In the genomic region with DNA sequence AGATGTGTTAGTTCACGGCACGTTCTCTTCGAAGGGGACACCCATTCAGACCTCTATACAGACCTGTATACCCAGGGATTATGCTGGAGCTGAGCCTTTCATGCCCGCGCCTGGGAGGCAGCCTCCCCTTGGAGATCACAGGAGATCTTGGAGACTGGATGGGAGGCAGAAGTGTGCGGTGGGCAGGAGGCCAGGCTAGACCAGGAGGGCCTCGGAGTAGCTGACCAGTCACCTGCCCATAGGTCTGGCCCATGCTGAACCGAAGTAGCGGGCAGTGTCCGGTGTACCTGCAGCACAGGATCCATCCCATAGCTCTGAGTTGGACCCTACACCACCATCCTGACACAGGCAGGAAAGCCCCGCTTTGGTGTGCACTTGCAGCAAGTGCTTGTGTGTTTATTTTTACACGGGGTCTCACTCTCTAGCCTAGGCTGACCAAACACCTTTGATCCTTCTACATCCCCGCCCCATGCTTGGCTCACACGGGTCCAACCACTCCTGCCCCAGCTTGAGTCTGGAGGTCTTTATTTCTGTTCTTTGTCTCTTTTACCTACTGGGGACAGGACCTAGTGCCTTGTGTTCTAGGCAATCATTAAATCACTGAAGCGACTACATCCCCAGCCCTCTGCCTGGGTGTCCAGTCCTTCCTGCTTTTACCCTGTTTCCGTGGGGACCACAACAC, we compare ENCODE assay signal across 12 mouse cellular contexts. TPM values are rescaled to one million over a fixed set of nuclear protein-coding genes. Genes with fewer than 3 reads are reported as not detected.
DNase-seq lines count a peak whose midpoint lies in the region; ATAC-seq and TF ChIP-seq lines count a peak whose summit lies in the region.
"Had no signal": no experiment of that assay in that cellular context is flagged by ENCODE, and none has a peak within 500 bp of the region (broad histone marks: within the 10 kb centered on the region; RNA-seq: fewer than 3 reads in every experiment).

No protein-coding gene starts in this region.

- peaks cover 9% of the 10 kb centered on the region for H3K27me3 ChIP-seq in lung, embryonic 16.5 days (ENCODE audit: control insufficient read depth, insufficient read depth, low read depth, low read length)
- peaks cover 22% of the 10 kb centered on the region for H3K27me3 ChIP-seq in kidney, embryonic 16.5 days (ENCODE audit: insufficient read depth, low read length)
- H3K27me3 ChIP-seq in neural tube, embryonic 14.5 days (ENCODE audit: control insufficient read depth, insufficient read depth, low read length), result no peaks in the 10 kb centered on the region

- peaks cover 10% of the 10 kb centered on the region for H3K4me1 ChIP-seq in lung, embryonic 16.5 days (replicated peaks; ENCODE audit: control insufficient read depth, insufficient read depth, low read length)
- peaks cover 16% of the 10 kb centered on the region for H3K4me1 ChIP-seq in kidney, embryonic 16.5 days (ENCODE audit: insufficient read depth, low read length)
- peaks cover 5% of the 10 kb centered on the region; the same call in 1 of the 2 replicates for H3K4me1 ChIP-seq in neural tube, embryonic 14.5 days (ENCODE audit: control insufficient read depth, insufficient read depth, low read length)

- peak; percentile 34 for DNase-seq in gastrocnemius, adult 2 months
- no peak for DNase-seq in gastrocnemius, adult 18-20 months (ENCODE audit: low spot score)
- DNase-seq in lung, postnatal 25 days (ENCODE audit: low spot score), result no peak
- no peak for DNase-seq in cerebellum, adult 8-10 months
- DNase-seq in adrenal gland, postnatal 36 days, result no peak
- DNase-seq: cerebellum, postnatal 36 days had no signal

- intact Hi-C loops in gastrocnemius, adult 2 months (cut with DNase I), result no loop called here

- H3K9ac ChIP-seq in lung, embryonic 16.5 days (ENCODE audit: low read length), result peak overlapping the region; percentile 38
- H3K9ac ChIP-seq in kidney, embryonic 16.5 days (replicated peaks; ENCODE audit: low read length), result peak overlapping the region; percentile 50; the same call in 1 of the 2 replicates
- no peak overlapping the region; the same call in 1 of the 2 replicates for H3K9ac ChIP-seq in neural tube, embryonic 14.5 days (replicated peaks; ENCODE audit: low read depth, low read length)

- H3K9me3 ChIP-seq in lung, embryonic 16.5 days (ENCODE audit: control insufficient read depth, low read length), result no peaks in the 10 kb centered on the region
- no peaks in the 10 kb centered on the region for H3K9me3 ChIP-seq in kidney, embryonic 16.5 days (ENCODE audit: low read length)
- H3K9me3 ChIP-seq in neural tube, embryonic 14.5 days (ENCODE audit: control insufficient read depth, low read length), result no peaks in the 10 kb centered on the region

- H3K27ac ChIP-seq in gastrocnemius, adult 2 months, result peak overlapping the region; percentile 58
- no peak overlapping the region for H3K27ac ChIP-seq in lung, embryonic 16.5 days (ENCODE audit: low read length)
- H3K27ac ChIP-seq in kidney, embryonic 16.5 days (ENCODE audit: low read length), result no peak overlapping the region
- no peak overlapping the region for H3K27ac ChIP-seq in neural tube, embryonic 14.5 days (ENCODE audit: low read depth, low read length)

- peaks cover 24% of the 10 kb centered on the region for H3K36me3 ChIP-seq in lung, embryonic 16.5 days (ENCODE audit: control insufficient read depth, insufficient read depth, low read length)
- peaks cover 34% of the 10 kb centered on the region for H3K36me3 ChIP-seq in kidney, embryonic 16.5 days (ENCODE audit: insufficient read depth, low read length)
- H3K36me3 ChIP-seq in neural tube, embryonic 14.5 days (ENCODE audit: control insufficient read depth, insufficient read depth, low read length), result peaks cover 34% of the 10 kb centered on the region

- no peak for ATAC-seq in lung, embryonic 16.5 days (ENCODE audit: low read depth)
- peak; percentile 42 for ATAC-seq in kidney, embryonic 16.5 days (ENCODE audit: low FRiP score, low TSS enrichment)
- peak; percentile 19; the same call in 1 of the 2 replicates for ATAC-seq in neural tube, embryonic 14.5 days (ENCODE audit: low read depth)

- no peak overlapping the region for H3K4me3 ChIP-seq in gastrocnemius, adult 2 months
- H3K4me3 ChIP-seq in lung, embryonic 16.5 days (ENCODE audit: low read length), result no peak overlapping the region
- H3K4me3 ChIP-seq in kidney, embryonic 16.5 days (ENCODE audit: low read length), result no peak overlapping the region; the same call in 1 of the 2 replicates
- no peak overlapping the region for H3K4me3 ChIP-seq in neural tube, embryonic 14.5 days (ENCODE audit: low read depth, low read length)

- TF ChIP-seq CTCF in gastrocnemius, adult 2 months (IDR thresholded peaks at IDR 0.05), result no peak

- peak overlapping the region; percentile 30; the same call in 1 of the 2 replicates for H3K4me2 ChIP-seq in lung, embryonic 16.5 days (ENCODE audit: low read depth, low read length)
- H3K4me2 ChIP-seq in kidney, embryonic 16.5 days (replicated peaks; ENCODE audit: low read depth, low read length), result peak overlapping the region; percentile 40
- H3K4me2 ChIP-seq in neural tube, embryonic 14.5 days (ENCODE audit: low read depth, low read length), result peak overlapping the region; percentile 16; the same call in 1 of the 2 replicates

- 24% methylated on average over 16 of the region's 16 CpGs for WGBS in lung, embryonic 16.5 days
- 33% methylated on average over 16 of the region's 16 CpGs for whole genome bisulfite sequencing in kidney, embryonic 16.5 days
- WGBS in neural tube, embryonic 14.5 days, result 34% methylated on average over 16 of the region's 16 CpGs

RNA-seq across cellular contexts. Expression of gene Fam166b, which starts 0.6 kb away (rescaled TPM):
- total RNA-seq in gastrocnemius, adult 2 months (2021), result not detected
- total RNA-seq in gastrocnemius, adult 18-20 months (2021), result not detected
- 0.87 and 1.4 TPM in 2 replicates for polyA plus RNA-seq in lung, embryonic 16.5 days (2015; fragmentation: Nextera tagmentation; extraction: Ambion mirVana)
- 0.30 and 0.50 TPM in 2 replicates for polyA plus RNA-seq in kidney, embryonic 16.5 days (2015; fragmentation: Nextera tagmentation; extraction: Ambion mirVana)
- 1.2 and 1.4 TPM in 2 replicates for polyA plus RNA-seq in neural tube, embryonic 14.5 days (2014; fragmentation: Nextera tagmentation; extraction: Ambion mirVana)
- total RNA-seq in adrenal gland, postnatal 36 days (2021), result under 1 TPM in 1 of 2 experiments, not detected in 1; 0.92 TPM
- total RNA-seq: megakaryocyte progenitor cell, adult 5-6 weeks had no signal

RNA-seq across cellular contexts. Expression of gene Tesk1, which starts 13.4 kb away (rescaled TPM):
- total RNA-seq in gastrocnemius, adult 2 months (2021), result 10 to 100 TPM; 55.7 to 57.8 TPM
- total RNA-seq in gastrocnemius, adult 18-20 months (2021), result 10 to 100 TPM; 56.2 to 60.8 TPM
- 2.2 and 3.4 TPM in 2 replicates for polyA plus RNA-seq in lung, embryonic 16.5 days (2015; fragmentation: Nextera tagmentation; extraction: Ambion mirVana)
- 3.0 and 3.5 TPM in 2 replicates for polyA plus RNA-seq in kidney, embryonic 16.5 days (2015; fragmentation: Nextera tagmentation; extraction: Ambion mirVana)
- polyA plus RNA-seq in neural tube, embryonic 14.5 days (2014; fragmentation: Nextera tagmentation; extraction: Ambion mirVana), result 16.4 and 19.0 TPM in 2 replicates
- total RNA-seq in adrenal gland, postnatal 36 days (2021), result 10 to 100 TPM; 52.2 to 65.5 TPM

RNA-seq across cellular contexts. Expression of gene Cd72, which starts 26.1 kb away (rescaled TPM):
- total RNA-seq in gastrocnemius, adult 2 months (2021), result not detected
- under 1 TPM in 1 of 2 experiments, not detected in 1; 0.21 TPM for total RNA-seq in gastrocnemius, adult 18-20 months (2021)
- 2.0 and 3.0 TPM in 2 replicates for polyA plus RNA-seq in lung, embryonic 16.5 days (2015; fragmentation: Nextera tagmentation; extraction: Ambion mirVana)
- polyA plus RNA-seq in kidney, embryonic 16.5 days (2015; fragmentation: Nextera tagmentation; extraction: Ambion mirVana), result 3.3 and 4.1 TPM in 2 replicates
- polyA plus RNA-seq in neural tube, embryonic 14.5 days (2014; fragmentation: Nextera tagmentation; extraction: Ambion mirVana), result 6.6 and 7.4 TPM in 2 replicates
- 1 to 10 TPM; 2.7 to 3.4 TPM for total RNA-seq in adrenal gland, postnatal 36 days (2021)

RNA-seq across cellular contexts. Expression of gene Rusc2, which starts 46.5 kb away (rescaled TPM):
- total RNA-seq in gastrocnemius, adult 2 months (2021), result 10 to 100 TPM; 19.0 to 29.6 TPM
- total RNA-seq in gastrocnemius, adult 18-20 months (2021), result 10 to 100 TPM; 28.5 to 36.3 TPM
- 12.9 and 15.1 TPM in 2 replicates for polyA plus RNA-seq in lung, embryonic 16.5 days (2015; fragmentation: Nextera tagmentation; extraction: Ambion mirVana)
- polyA plus RNA-seq in kidney, embryonic 16.5 days (2015; fragmentation: Nextera tagmentation; extraction: Ambion mirVana), result 10.3 and 13.4 TPM in 2 replicates
- 43.4 and 75.4 TPM in 2 replicates for polyA plus RNA-seq in neural tube, embryonic 14.5 days (2014; fragmentation: Nextera tagmentation; extraction: Ambion mirVana)
- total RNA-seq in adrenal gland, postnatal 36 days (2021), result 10 to 100 TPM; 37.2 to 50.1 TPM

RNA-seq across cellular contexts. Expression of gene Sit1, which starts 55.2 kb away (rescaled TPM):
- not detected for total RNA-seq in gastrocnemius, adult 2 months (2021)
- not detected for total RNA-seq in gastrocnemius, adult 18-20 months (2021)
- polyA plus RNA-seq in lung, embryonic 16.5 days (2015; fragmentation: Nextera tagmentation; extraction: Ambion mirVana), result 0.25 and 0.74 TPM in 2 replicates
- not detected in 2 replicates for polyA plus RNA-seq in kidney, embryonic 16.5 days (2015; fragmentation: Nextera tagmentation; extraction: Ambion mirVana)
- not detected in 2 replicates for polyA plus RNA-seq in neural tube, embryonic 14.5 days (2014; fragmentation: Nextera tagmentation; extraction: Ambion mirVana)
- not detected for total RNA-seq in adrenal gland, postnatal 36 days (2021)
- total RNA-seq: left cerebral cortex, adult 18-20 months; megakaryocyte progenitor cell, adult 5-6 weeks had no signal
- polyA plus RNA-seq: C2C12 had no signal
